Mouse (Mus musculus): ENCODE data around the gene Sema4a. TPM values are rescaled to one million over a fixed set of nuclear protein-coding genes. Genes with fewer than 3 reads are reported as not detected.

Sema4a gene
- 0.63 to 2.0 TPM (median 1.4 TPM) in 4 replicates for total RNA-seq (2023)

GRCm38 (mm10) chr3:88460983-88461696, at the start of gene Sema4a:
TSS of gene Sema4a (minus strand) at chr3:88461182.

GRCm38 (mm10) chr3:88509692-88510420, 48.9 kb upstream of the Sema4a start, which contains the start of gene Lmna:
TSS of gene Lmna (minus strand) at chr3:88509956.

GRCm38 (mm10) chr3:88424605-88425329, 36.2 kb downstream of the Sema4a start, which contains the start of gene Slc25a44:
TSS of gene Slc25a44 (minus strand) at chr3:88425139.

DNA sequence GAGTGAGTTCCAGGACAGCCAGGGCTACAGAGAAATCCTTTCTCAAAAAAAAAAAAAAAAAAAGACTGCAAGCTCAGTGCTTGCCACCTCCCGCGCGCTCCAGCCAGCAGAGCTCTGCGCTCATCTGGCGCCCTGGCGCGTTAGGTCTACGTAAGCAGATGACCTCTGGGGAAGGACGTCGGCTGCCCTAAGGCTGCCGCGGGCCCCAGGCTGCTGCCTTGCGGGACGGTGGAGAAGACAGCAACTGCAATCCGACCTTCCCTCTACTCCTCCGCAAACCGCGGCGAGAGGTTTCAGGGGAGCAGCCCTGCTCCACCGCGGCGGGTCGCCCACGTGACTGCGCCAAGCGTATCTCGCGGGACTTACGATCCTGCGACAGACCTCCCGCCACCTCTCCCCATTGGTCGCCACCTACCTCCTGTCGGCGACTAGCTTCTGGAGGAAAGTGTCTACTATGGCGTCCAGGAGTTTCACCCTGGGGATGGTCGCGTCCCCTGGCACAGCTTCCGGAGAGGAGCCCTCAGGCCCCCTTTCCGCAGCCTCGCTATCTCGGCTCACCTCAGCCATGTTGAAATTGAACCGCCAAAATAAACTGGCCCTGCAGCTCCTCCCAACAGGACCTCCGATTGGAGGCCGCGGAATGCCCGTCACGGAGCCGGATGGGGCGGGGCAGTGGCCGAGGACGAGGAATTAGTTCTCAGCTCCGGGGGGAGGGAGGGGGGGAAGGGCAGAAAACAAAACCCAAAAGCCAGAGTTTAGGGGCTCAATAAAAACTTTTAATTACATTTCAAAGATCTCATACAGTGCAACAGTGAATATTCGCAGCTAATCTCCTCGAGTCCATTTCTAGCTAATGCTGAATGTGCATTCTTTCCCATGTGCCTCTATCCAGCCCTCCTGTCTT, 51.0 kb downstream of the Sema4a start, which contains the start of gene Pmf1:
Gene Pmf1 (minus strand): TSS at position 591 of the 904 bp plus-strand sequence.

Other genes starting within 250 kb of the Sema4a start
- gene Rhbg, start 206.5 kb downstream of the Sema4a start, total RNA-seq (2023): not detected in 4 replicates
- gene Gm38392, start 174.0 kb downstream of the Sema4a start, total RNA-seq (2023): 0.63 TPM in 1 of 4 replicates, not detected in the others
- 4.0 to 6.9 TPM (median 4.8 TPM) in 4 replicates for gene Tsacc, start 164.2 kb downstream of the Sema4a start, total RNA-seq (2023)
- 145 to 179 TPM (median 165 TPM) in 4 replicates for gene Cct3, start 164.1 kb downstream of the Sema4a start, total RNA-seq (2023)
- gene Glmp, start 136.2 kb downstream of the Sema4a start, total RNA-seq (2023): 124 to 147 TPM (median 133 TPM) in 4 replicates
- 0.37 to 2.3 TPM (median 1.8 TPM) in 4 replicates for gene Tmem79, start 125.0 kb downstream of the Sema4a start, total RNA-seq (2023)
- 107 to 116 TPM (median 112 TPM) in 4 replicates for gene Smg5, start 124.9 kb downstream of the Sema4a start, total RNA-seq (2023)
- gene Paqr6, start 96.6 kb downstream of the Sema4a start, total RNA-seq (2023): 0.73 to 1.7 TPM (median 1.3 TPM) in 4 replicates
- gene Bglap3, start 88.4 kb downstream of the Sema4a start, total RNA-seq (2023): 1.2 TPM in 1 of 4 replicates, not detected in the others
- not detected in 4 replicates for gene Bglap2, start 82.5 kb downstream of the Sema4a start, total RNA-seq (2023)
- not detected in 4 replicates for gene Bglap, start 76.7 kb downstream of the Sema4a start, total RNA-seq (2023)
- 65.0 to 68.1 TPM (median 67.2 TPM) in 4 replicates for gene Pmf1, start 50.9 kb downstream of the Sema4a start, total RNA-seq (2023)
- gene Slc25a44, start 36.0 kb downstream of the Sema4a start, total RNA-seq (2023): 19.0 to 22.3 TPM (median 20.2 TPM) in 4 replicates
- gene Lmna, start 48.8 kb upstream of the Sema4a start, total RNA-seq (2023): 24.0 to 27.8 TPM (median 25.7 TPM) in 4 replicates
- gene Mex3a, start 71.2 kb upstream of the Sema4a start, total RNA-seq (2023): 1.2 to 1.5 TPM (median 1.4 TPM) in 4 replicates
- gene Rab25, start 87.1 kb upstream of the Sema4a start, total RNA-seq (2023): 0.82 to 2.1 TPM (median 1.1 TPM) in 3 of 4 replicates, not detected in the other
- 80.5 to 103 TPM (median 86.2 TPM) in 4 replicates for gene Lamtor2, start 91.9 kb upstream of the Sema4a start, total RNA-seq (2023)
- gene Ubqln4, start 92.6 kb upstream of the Sema4a start, total RNA-seq (2023): 43.5 to 47.4 TPM (median 45.2 TPM) in 4 replicates
- 59.8 to 67.5 TPM (median 65.0 TPM) in 4 replicates for gene Ssr2, start 114.7 kb upstream of the Sema4a start, total RNA-seq (2023)
- 219 to 260 TPM (median 245 TPM) in 4 replicates for gene Arhgef2, start 144.8 kb upstream of the Sema4a start, total RNA-seq (2023)
- gene Rxfp4, start 192.0 kb upstream of the Sema4a start, total RNA-seq (2023): not detected in 4 replicates
- 110 to 122 TPM (median 116 TPM) in 4 replicates for gene Khdc4, start 224.6 kb upstream of the Sema4a start, total RNA-seq (2023)

All from B cell, adult 62 days (primary cell).